Mouse (Mus musculus) limb, embryonic 14.5 days (tissue): ENCODE data around the gene Mga. TPM values are rescaled to one million over a fixed set of nuclear protein-coding genes. Genes with fewer than 3 reads are reported as not detected.

ENCODE experiments used
- ATAC-seq: fragments of 200-750 bp; cut with Nextera tagmentation; 2 replicates; pipeline ENCODE4 v1.8.0; 2017; ENCODE audit warnings: low read depth, moderate number of reproducible peaks, moderate TSS enrichment; ENCODE audit not compliant: low FRiP score
- DNase-seq: peaks from one replicate; pipeline ENCODE4 v3.0.0-alpha.2; 2015; ENCODE audit warnings: low spot score
- H3K27ac ChIP-seq: fragments of 300-500 bp; sonication (generic); replicated peaks from 2 replicates; pipeline ENCODE4 v1.5.1; 2014; ENCODE audit warnings: low read depth, mild to moderate bottlenecking, low read length, moderate library complexity, mixed read lengths
- H3K27me3 ChIP-seq: fragments of 300-500 bp; sonication (generic); 2 replicates; pipeline ENCODE4 v1.6.1; 2014; ENCODE audit warnings: low read length, mixed read lengths; ENCODE audit not compliant: control insufficient read depth, insufficient read depth
- H3K36me3 ChIP-seq: fragments of 300-500 bp; sonication (generic); 2 replicates; pipeline ENCODE4 v1.6.1; 2014; ENCODE audit warnings: mild to moderate bottlenecking, low read length, moderate library complexity, mixed read lengths; ENCODE audit not compliant: control insufficient read depth, insufficient read depth
- H3K4me1 ChIP-seq: fragments of 300-500 bp; sonication (generic); 2 replicates; pipeline ENCODE4 v1.6.1; 2014; ENCODE audit warnings: antibody characterized with exemption, low read length, mixed read lengths; ENCODE audit not compliant: control insufficient read depth, insufficient read depth
- H3K4me2 ChIP-seq: fragments of 300-500 bp; sonication (generic); replicated peaks from 2 replicates; pipeline ENCODE4 v1.6.1; 2014; ENCODE audit warnings: low read depth, mild to moderate bottlenecking, low read length, moderate library complexity; ENCODE audit not compliant: severe bottlenecking
- H3K4me3 ChIP-seq: fragments of 300-500 bp; sonication (generic); replicated peaks from 2 replicates; pipeline ENCODE4 v1.5.1; 2014; ENCODE audit warnings: low read length
- H3K9ac ChIP-seq: fragments of 300-500 bp; sonication (generic); 2 replicates; pipeline ENCODE4 v1.6.1; 2014; ENCODE audit warnings: mild to moderate bottlenecking, low read depth, low read length, moderate library complexity; ENCODE audit not compliant: severe bottlenecking
- H3K9me3 ChIP-seq: fragments of 300-500 bp; sonication (generic); 2 replicates; pipeline ENCODE4 v1.6.1; 2016; ENCODE audit warnings: low read length; ENCODE audit not compliant: control insufficient read depth
- POLR2A ChIP-seq: fragments of 200-500 bp; IDR thresholded peaks from 2 replicates; pipeline ENCODE4 v1.8.0; 2012; ENCODE audit warnings: inconsistent platforms, mild to moderate bottlenecking, moderate library complexity, borderline replicate concordance; ENCODE audit not compliant: insufficient read depth, insufficient read length; ENCODE audit errors: extremely low read depth
- WGBS: fragments of 180-500 bp; shearing (Covaris S2); extraction: QIAGEN DNeasy Blood & Tissue Kit; methylation state at CpG from one replicate; pipeline ENCODE4 v1.1.7; 2014; 5-methylcytosine and 5-hydroxymethylcytosine counted together
- polyA plus RNA-seq, 2 experiments: library from polyadenylated mRNA; depleted of rRNA in 1 of 2; stranded (reverse) in 1 of 2; unstranded in 1 of 2; fragments of >200 nt; fragmentation: Nextera tagmentation in 1 of 2; extraction: Ambion mirVana in 1 of 2; gene quantifications; 2 replicates each; pipeline versions ENCODE4 v1.2.1 to v1.2.3; 2012 to 2014

Mga gene
- polyA plus RNA-seq, 2 experiments, result 27.3 to 38.4 TPM

DNA sequence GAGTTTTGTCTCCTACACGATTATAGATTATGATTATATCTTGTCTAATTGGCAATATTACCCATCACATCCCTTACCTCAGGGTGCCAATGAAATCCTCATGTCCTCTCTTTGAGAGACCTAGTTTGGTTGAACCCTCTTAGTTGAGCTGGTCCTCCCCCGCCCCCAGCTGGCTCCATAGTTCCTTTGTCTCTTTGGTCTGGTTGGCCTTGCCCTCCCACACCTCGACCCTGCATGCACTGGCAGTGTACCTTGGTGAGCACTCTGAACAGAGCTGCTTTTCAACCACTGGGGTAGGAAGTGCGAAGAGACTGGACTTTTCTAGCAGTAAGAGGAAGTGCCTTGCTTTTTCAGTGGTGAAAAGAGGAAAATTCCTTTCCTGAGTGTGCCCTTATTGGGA lies 104.9 kb downstream of the Mga start:
- Histone ChIP-seq H3K27ac (no peak overlapping the region), H3K9ac (no peak overlapping the region), H3K4me2 (no peak overlapping the region), H3K4me1 (peaks cover under 1% of the 10 kb centered on the region), H3K36me3 (peaks cover 17% of the 10 kb centered on the region), H3K4me3 (no peak overlapping the region), H3K9me3 (no peaks in the 10 kb centered on the region), H3K27me3 (no peaks in the 10 kb centered on the region)
- 71% methylated on average over 4 of the region's 4 CpGs for WGBS
- DNase-seq (no peak), ATAC-seq (no peak)
- no peak for TF ChIP-seq POLR2A

DNA sequence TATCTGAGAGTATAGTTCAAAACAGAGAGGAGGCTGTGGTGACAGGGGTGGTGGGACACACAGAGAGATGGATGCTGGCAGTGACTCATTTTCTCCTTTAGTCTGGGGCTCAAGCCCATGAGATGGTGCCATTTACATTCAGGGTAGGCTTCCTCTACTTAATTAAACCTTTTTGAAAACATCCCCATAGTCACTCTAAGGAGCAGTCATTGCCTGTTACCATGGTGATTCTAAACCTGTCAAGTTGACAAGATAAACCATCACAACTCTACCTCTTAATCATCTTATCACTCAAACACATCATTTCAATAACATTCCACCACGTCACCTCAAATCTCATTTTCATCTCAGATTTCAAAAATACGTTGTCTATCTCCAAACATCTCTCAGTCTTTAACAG lies 106.9 kb downstream of the Mga start:
- no peak for DNase-seq
- Histone ChIP-seq H3K4me1 (no peaks in the 10 kb centered on the region; the same call in 1 of the 2 replicates), H3K4me2 (no peak overlapping the region), H3K27ac (no peak overlapping the region), H3K4me3 (no peak overlapping the region), H3K36me3 (peaks cover 16% of the 10 kb centered on the region), H3K9ac (no peak overlapping the region), H3K27me3 (no peaks in the 10 kb centered on the region), H3K9me3 (no peaks in the 10 kb centered on the region)
- 84% methylated on average over 2 of the region's 2 CpGs for WGBS
- TF ChIP-seq POLR2A, result no peak
- ATAC-seq, result no peak

DNA sequence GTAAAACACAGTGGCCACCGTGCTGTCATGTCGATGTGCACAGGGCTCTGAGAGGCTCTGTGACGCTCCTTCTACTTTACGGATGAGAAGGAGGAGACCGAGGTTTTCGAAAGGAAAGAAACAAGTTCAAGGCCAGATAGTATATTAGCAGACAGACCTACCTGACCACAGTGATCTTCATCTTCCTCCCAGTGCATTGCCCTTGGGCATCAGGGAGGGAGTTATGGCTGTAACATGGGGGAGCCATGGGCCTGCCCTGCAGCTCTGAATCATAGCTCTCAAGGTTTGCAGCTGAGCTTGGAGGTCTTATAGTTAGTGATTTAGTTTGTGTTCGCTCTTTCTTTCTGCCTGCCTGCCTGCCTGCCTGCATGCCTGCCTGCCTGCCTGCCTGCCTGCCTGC lies 109.7 kb downstream of the Mga start:
- 96% methylated on average over 7 of the region's 7 CpGs for WGBS
- DNase-seq (no peak), ATAC-seq (no peak)
- Histone ChIP-seq H3K27ac (no peak overlapping the region), H3K9ac (no peak overlapping the region), H3K4me1 (no peaks in the 10 kb centered on the region; the same call in 1 of the 2 replicates), H3K4me3 (no peak overlapping the region), H3K4me2 (no peak overlapping the region), H3K27me3 (no peaks in the 10 kb centered on the region), H3K36me3 (peaks cover 5% of the 10 kb centered on the region), H3K9me3 (no peaks in the 10 kb centered on the region)
- TF ChIP-seq POLR2A, result no peak

DNA sequence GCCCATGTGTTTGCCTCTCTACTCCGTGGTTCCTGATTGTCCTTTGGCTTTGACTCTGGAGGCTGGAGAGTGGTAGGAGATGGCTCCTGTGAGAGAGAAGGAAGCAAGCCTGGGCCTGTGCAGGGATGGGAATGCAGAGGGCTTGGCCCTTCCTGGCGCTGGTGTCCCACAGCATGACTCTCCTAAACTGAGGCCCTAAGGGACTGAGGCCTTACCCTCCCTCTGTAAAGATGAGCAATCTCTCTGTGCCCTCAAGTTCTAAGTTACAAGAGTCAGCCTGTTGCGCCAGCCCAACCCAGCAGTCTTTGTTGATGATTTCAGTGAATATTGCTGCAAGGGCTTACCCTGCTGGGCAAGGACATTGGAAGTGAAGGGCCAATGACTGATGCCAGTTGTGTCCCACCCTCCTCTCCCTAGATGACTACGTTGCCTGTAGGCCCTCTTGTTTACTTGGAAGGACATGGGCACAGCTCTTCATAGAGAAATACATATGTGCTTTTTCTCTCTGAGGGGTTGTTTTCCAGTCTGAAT lies 110.7 kb downstream of the Mga start:
- no peak for ATAC-seq
- H3K4me3 ChIP-seq, result no peak overlapping the region
- no peak for TF ChIP-seq POLR2A
- H3K9ac ChIP-seq, result no peak overlapping the region
- H3K4me1 ChIP-seq, result no peaks in the 10 kb centered on the region
- H3K27me3 ChIP-seq, result no peaks in the 10 kb centered on the region
- peaks cover 8% of the 10 kb centered on the region for H3K36me3 ChIP-seq
- 71% methylated on average over 4 of the region's 4 CpGs for WGBS
- no peak overlapping the region for H3K4me2 ChIP-seq
- H3K9me3 ChIP-seq, result no peaks in the 10 kb centered on the region
- no peak overlapping the region for H3K27ac ChIP-seq
- DNase-seq, result no peak

DNA sequence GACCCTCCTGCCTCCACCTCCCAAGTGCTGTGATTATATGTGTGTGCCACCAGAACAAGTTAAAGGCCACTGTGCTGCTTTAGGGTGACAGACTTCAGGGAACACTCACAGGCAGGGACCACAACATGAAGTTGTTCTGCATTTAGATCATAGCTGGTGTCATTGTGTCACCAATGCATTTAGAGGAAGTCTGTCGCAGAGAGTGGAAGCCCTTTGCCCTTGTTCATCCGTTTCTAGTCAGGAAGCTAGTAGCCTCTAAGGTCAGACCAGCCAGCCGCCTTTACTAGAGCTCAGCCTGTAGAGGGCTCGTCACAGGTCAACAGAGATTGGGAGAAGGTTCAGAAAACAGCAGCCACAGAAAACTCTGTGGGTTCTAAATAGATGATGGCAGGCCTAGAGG lies 111.6 kb downstream of the Mga start:
- H3K9ac ChIP-seq, result no peak overlapping the region
- no peaks in the 10 kb centered on the region for H3K9me3 ChIP-seq
- no peak for DNase-seq
- ATAC-seq, result no peak
- no peaks in the 10 kb centered on the region for H3K27me3 ChIP-seq
- no peak for TF ChIP-seq POLR2A
- no peak overlapping the region for H3K4me2 ChIP-seq
- 67% methylated on average over 4 of the region's 4 CpGs for WGBS
- no peaks in the 10 kb centered on the region for H3K4me1 ChIP-seq
- peaks cover 16% of the 10 kb centered on the region for H3K36me3 ChIP-seq
- H3K4me3 ChIP-seq, result no peak overlapping the region
- H3K27ac ChIP-seq, result no peak overlapping the region
